Mouse (Mus musculus) heart, postnatal 14 days (tissue): Measurements from ENCODE around the gene Btbd35f19. TPM values are rescaled to one million over a fixed set of nuclear protein-coding genes. Genes with fewer than 3 reads are reported as not detected.
A peak's percentile ranks its signal among the peaks of the same experiment; 100 is the strongest.
"Not testable (repeated sequence)": the region's sequence is repeated elsewhere in the genome, so short reads cannot be mapped to it uniquely, and the experiment has no call there.

Experiments used
- DNase-seq, 2 experiments: peaks; one replicate each; pipeline ENCODE4 v3.0.0; 2021 to 2022
- intact Hi-C: fragments of 180-260 bp; cut with DNase I; formaldehyde crosslinking; loops from one replicate; pipeline ENCODE4 v1.15.1; 2025
- long read RNA-seq, 2 experiments: library from polyadenylated mRNA; stranded (forward); transcript quantifications; one replicate each; pipeline ENCODE4 v2.0.0; 2021
- total RNA-seq, 2 experiments: library from RNA; stranded (reverse); gene quantifications; 2 replicates each; pipeline ENCODE4 v1.2.3; 2021

Btbd35f19 gene
- total RNA-seq = not detected
- long read RNA-seq, experiment 1 = 0 reads
- long read RNA-seq, experiment 2 = 0 reads

- intact Hi-C loops = not testable (repeated sequence)
Measured at GRCm38 (mm10) chrX:31383818-31384217, at the start of gene Btbd35f19. Btbd35f19 (minus strand) TSS chrX:31383918.

GRCm38 (mm10) chrX:31341924-31342323, 41.8 kb downstream of the Btbd35f19 start:
- peak in 1 of 2 experiments; percentile 1 for DNase-seq
- intact Hi-C loops = not testable (repeated sequence)

More at GRCm38 (mm10) chrX:31383818-31384217, at the start of gene Btbd35f19:
- not testable (repeated sequence) for DNase-seq

DNA sequence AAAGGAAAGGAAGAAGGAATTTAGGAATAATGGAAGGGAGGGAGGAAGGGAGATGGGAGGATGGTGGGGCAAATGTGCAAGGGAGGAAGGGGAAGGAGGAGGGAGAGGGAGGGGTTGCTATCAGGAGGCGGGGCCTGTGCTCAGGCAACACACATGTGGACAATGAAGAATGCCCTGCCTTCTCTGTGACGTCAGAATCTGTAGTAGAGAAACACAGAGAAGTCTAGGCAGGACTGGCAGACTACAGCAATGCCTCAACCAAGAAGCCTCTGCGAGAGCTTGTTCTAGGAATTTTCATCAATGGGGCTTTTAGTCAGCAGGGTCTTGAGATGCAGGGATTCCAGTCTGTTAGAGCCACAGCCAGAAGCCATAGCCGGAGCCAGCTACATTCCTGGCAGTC, 47.6 kb downstream of the Btbd35f19 start, which contains the start of gene Btbd35f26:
TSS of gene Btbd35f26 (plus strand) at position 301 of the 400 bp plus-strand sequence.
- DNase-seq, intact Hi-C loops: not testable (repeated sequence)

Other genes with a start within 250 kb of the Btbd35f19 start
- gene Spin2f, start 130.0 kb downstream of the Btbd35f19 start, total RNA-seq = not detected
- gene Btbd35f26, start 47.5 kb downstream of the Btbd35f19 start, total RNA-seq = not detected
- not detected for gene Gm21883, start 190.4 kb upstream of the Btbd35f19 start, total RNA-seq
- gene Spin2e, start 235.0 kb upstream of the Btbd35f19 start, total RNA-seq = not detected